Mouse (Mus musculus): Measurements from ENCODE around the gene 9230104L09Rik.

GRCm38 (mm10) chr2:148819909-148820308 lies 44.9 kb downstream of the 9230104L09Rik start, which contains the start of gene Cst13:
- TF ChIP-seq POLR2A (IDR thresholded peaks at IDR 0.05; ENCODE audit: insufficient read length, low read depth) (no peak), MYOG (IDR thresholded peaks at IDR 0.05; ENCODE audit: control insufficient read depth in 1 of 3, insufficient read depth in 1 of 3, insufficient read length in 2 of 3, low read depth in 2 of 3) (no peak)
